Mouse (Mus musculus): ENCODE data around the gene Pfkfb4. TPM values are rescaled to one million over a fixed set of nuclear protein-coding genes. Genes with fewer than 3 reads are reported as not detected.

The Pfkfb4 gene
- polyA plus RNA-seq, 1 experiment from 2014 or later, result 7.4 TPM

- Histone ChIP-seq H3K4me1 (replicated peaks; ENCODE audit: control insufficient read depth, insufficient read depth, low read length) (peaks cover 13% of the 10 kb centered on the region; the same call in 1 of the 2 replicates), H3K36me3 (ENCODE audit: control insufficient read depth, insufficient read depth, low read length) (no peaks in the 10 kb centered on the region), H3K4me3 (ENCODE audit: low read depth, low read length) (no peak overlapping the region), H3K9ac (ENCODE audit: low read depth, low read length) (0 out of 2 replicates have a peak overlapping the region, but pooled peaks have one; percentile 7), H3K27ac (ENCODE audit: low read depth, low read length) (no peak overlapping the region), H3K27me3 (replicated peaks; ENCODE audit: control insufficient read depth, insufficient read depth, low read length) (no peaks in the 10 kb centered on the region), H3K4me2 (no peak overlapping the region), H3K9me3 (ENCODE audit: control insufficient read depth, low read length) (no peaks in the 10 kb centered on the region)
- 65% methylated on average over 4 of the region's 4 CpGs for WGBS
- no peak for DNase-seq (ENCODE audit: low spot score)
- ATAC-seq (replicated peaks; ENCODE audit: low FRiP score), result no peak
Measured at GRCm38 (mm10) chr9:109021428-109021827, 29.9 kb downstream of the Pfkfb4 start.

GRCm38 (mm10) chr9:109022866-109023685 lies 31.5 kb downstream of the Pfkfb4 start:
- Histone ChIP-seq H3K27me3 (replicated peaks; ENCODE audit: control insufficient read depth, insufficient read depth, low read length) (no peaks in the 10 kb centered on the region), H3K27ac (ENCODE audit: low read depth, low read length) (no peak overlapping the region), H3K36me3 (ENCODE audit: control insufficient read depth, insufficient read depth, low read length) (no peaks in the 10 kb centered on the region), H3K4me1 (replicated peaks; ENCODE audit: control insufficient read depth, insufficient read depth, low read length) (0 out of 2 replicates have a peak, but pooled peaks cover 3% of the 10 kb centered on the region), H3K9ac (ENCODE audit: low read depth, low read length) (no peak overlapping the region), H3K4me3 (ENCODE audit: low read depth, low read length) (no peak overlapping the region), H3K4me2 (no peak overlapping the region), H3K9me3 (ENCODE audit: control insufficient read depth, low read length) (no peaks in the 10 kb centered on the region)
- 80% methylated on average over 17 of the region's 17 CpGs for WGBS
- DNase-seq (ENCODE audit: low spot score), result no peak
- no peak for ATAC-seq (replicated peaks; ENCODE audit: low FRiP score)

GRCm38 (mm10) chr9:109027521-109027920 lies 35.9 kb downstream of the Pfkfb4 start:
- ATAC-seq (replicated peaks; ENCODE audit: low FRiP score), result no peak
- Histone ChIP-seq H3K9me3 (ENCODE audit: control insufficient read depth, low read length) (no peaks in the 10 kb centered on the region), H3K27me3 (replicated peaks; ENCODE audit: control insufficient read depth, insufficient read depth, low read length) (no peaks in the 10 kb centered on the region), H3K4me3 (ENCODE audit: low read depth, low read length) (no peak overlapping the region), H3K36me3 (ENCODE audit: control insufficient read depth, insufficient read depth, low read length) (no peaks in the 10 kb centered on the region), H3K4me2 (no peak overlapping the region), H3K9ac (ENCODE audit: low read depth, low read length) (no peak overlapping the region), H3K4me1 (replicated peaks; ENCODE audit: control insufficient read depth, insufficient read depth, low read length) (peaks cover 3% of the 10 kb centered on the region; the same call in 1 of the 2 replicates), H3K27ac (ENCODE audit: low read depth, low read length) (no peak overlapping the region)
- 79% methylated on average over 8 of the region's 8 CpGs for WGBS
- DNase-seq (ENCODE audit: low spot score), result no peak

- no peak for ATAC-seq (replicated peaks; ENCODE audit: low FRiP score)
- DNase-seq (ENCODE audit: low spot score), result no peak
- H3K36me3 ChIP-seq (ENCODE audit: control insufficient read depth, insufficient read depth, low read length), result no peaks in the 10 kb centered on the region
- H3K27me3 ChIP-seq (replicated peaks; ENCODE audit: control insufficient read depth, insufficient read depth, low read length), result no peaks in the 10 kb centered on the region
- no peak overlapping the region for H3K9ac ChIP-seq (ENCODE audit: low read depth, low read length)
- WGBS, result 79% methylated on average over 3 of the region's 3 CpGs
- no peaks in the 10 kb centered on the region; the same call in 1 of the 2 replicates for H3K4me1 ChIP-seq (replicated peaks; ENCODE audit: control insufficient read depth, insufficient read depth, low read length)
- no peaks in the 10 kb centered on the region for H3K9me3 ChIP-seq (ENCODE audit: control insufficient read depth, low read length)
- H3K4me3 ChIP-seq (ENCODE audit: low read depth, low read length), result no peak overlapping the region
- H3K4me2 ChIP-seq, result no peak overlapping the region
- H3K27ac ChIP-seq (ENCODE audit: low read depth, low read length), result no peak overlapping the region
Measured at GRCm38 (mm10) chr9:109028421-109028820, 36.8 kb downstream of the Pfkfb4 start.

GRCm38 (mm10) chr9:109028919-109029318 lies 37.3 kb downstream of the Pfkfb4 start:
- ATAC-seq (replicated peaks; ENCODE audit: low FRiP score) (no peak), DNase-seq (ENCODE audit: low spot score) (no peak)
- Histone ChIP-seq H3K4me2 (no peak overlapping the region), H3K4me1 (replicated peaks; ENCODE audit: control insufficient read depth, insufficient read depth, low read length) (no peaks in the 10 kb centered on the region; the same call in 1 of the 2 replicates), H3K9ac (ENCODE audit: low read depth, low read length) (no peak overlapping the region), H3K36me3 (ENCODE audit: control insufficient read depth, insufficient read depth, low read length) (no peaks in the 10 kb centered on the region), H3K27ac (ENCODE audit: low read depth, low read length) (no peak overlapping the region), H3K4me3 (ENCODE audit: low read depth, low read length) (no peak overlapping the region), H3K27me3 (replicated peaks; ENCODE audit: control insufficient read depth, insufficient read depth, low read length) (no peaks in the 10 kb centered on the region), H3K9me3 (ENCODE audit: control insufficient read depth, low read length) (no peaks in the 10 kb centered on the region)
- WGBS, result 79% methylated on average over 5 of the region's 5 CpGs

- no peak overlapping the region for H3K27ac ChIP-seq (ENCODE audit: low read depth, low read length)
- no peaks in the 10 kb centered on the region; the same call in 1 of the 2 replicates for H3K4me1 ChIP-seq (replicated peaks; ENCODE audit: control insufficient read depth, insufficient read depth, low read length)
- WGBS, result 76% methylated on average over 3 of the region's 3 CpGs
- no peaks in the 10 kb centered on the region for H3K36me3 ChIP-seq (ENCODE audit: control insufficient read depth, insufficient read depth, low read length)
- H3K4me2 ChIP-seq, result no peak overlapping the region
- no peaks in the 10 kb centered on the region for H3K27me3 ChIP-seq (replicated peaks; ENCODE audit: control insufficient read depth, insufficient read depth, low read length)
- DNase-seq (ENCODE audit: low spot score) (no peak), ATAC-seq (replicated peaks; ENCODE audit: low FRiP score) (no peak)
- no peaks in the 10 kb centered on the region for H3K9me3 ChIP-seq (ENCODE audit: control insufficient read depth, low read length)
- H3K4me3 ChIP-seq (ENCODE audit: low read depth, low read length), result no peak overlapping the region
- H3K9ac ChIP-seq (ENCODE audit: low read depth, low read length), result no peak overlapping the region
Measured at GRCm38 (mm10) chr9:109030312-109030711, 38.7 kb downstream of the Pfkfb4 start.

GRCm38 (mm10) chr9:109031001-109031400 lies 39.4 kb downstream of the Pfkfb4 start:
- no peaks in the 10 kb centered on the region for H3K27me3 ChIP-seq (replicated peaks; ENCODE audit: control insufficient read depth, insufficient read depth, low read length)
- H3K4me3 ChIP-seq (ENCODE audit: low read depth, low read length), result no peak overlapping the region
- no peaks in the 10 kb centered on the region for H3K9me3 ChIP-seq (ENCODE audit: control insufficient read depth, low read length)
- no peak overlapping the region for H3K27ac ChIP-seq (ENCODE audit: low read depth, low read length)
- WGBS, result 84% methylated on average over 7 of the region's 7 CpGs
- no peak for ATAC-seq (replicated peaks; ENCODE audit: low FRiP score)
- no peaks in the 10 kb centered on the region for H3K36me3 ChIP-seq (ENCODE audit: control insufficient read depth, insufficient read depth, low read length)
- no peak for DNase-seq (ENCODE audit: low spot score)
- H3K4me1 ChIP-seq (replicated peaks; ENCODE audit: control insufficient read depth, insufficient read depth, low read length), result no peaks in the 10 kb centered on the region; the same call in 1 of the 2 replicates
- no peak overlapping the region for H3K9ac ChIP-seq (ENCODE audit: low read depth, low read length)
- H3K4me2 ChIP-seq, result no peak overlapping the region

- Histone ChIP-seq H3K4me1 (replicated peaks; ENCODE audit: control insufficient read depth, insufficient read depth, low read length) (no peaks in the 10 kb centered on the region; the same call in 1 of the 2 replicates), H3K27me3 (replicated peaks; ENCODE audit: control insufficient read depth, insufficient read depth, low read length) (no peaks in the 10 kb centered on the region), H3K9me3 (ENCODE audit: control insufficient read depth, low read length) (no peaks in the 10 kb centered on the region), H3K9ac (ENCODE audit: low read depth, low read length) (no peak overlapping the region), H3K4me2 (no peak overlapping the region), H3K36me3 (ENCODE audit: control insufficient read depth, insufficient read depth, low read length) (no peaks in the 10 kb centered on the region), H3K4me3 (ENCODE audit: low read depth, low read length) (no peak overlapping the region), H3K27ac (ENCODE audit: low read depth, low read length) (no peak overlapping the region)
- ATAC-seq (replicated peaks; ENCODE audit: low FRiP score) (no peak), DNase-seq (ENCODE audit: low spot score) (no peak)
- WGBS, result 82% methylated on average over 8 of the region's 8 CpGs
Measured at GRCm38 (mm10) chr9:109031686-109032085, 40.1 kb downstream of the Pfkfb4 start.

GRCm38 (mm10) chr9:109032435-109032834 lies 40.9 kb downstream of the Pfkfb4 start:
- 65% methylated on average over 6 of the region's 6 CpGs for WGBS
- ATAC-seq (replicated peaks; ENCODE audit: low FRiP score), result peak; percentile 71; the same call in 1 of the 2 replicates

More at GRCm38 (mm10) chr9:109032435-109032834, 40.9 kb downstream of the Pfkfb4 start:
- no peak overlapping the region for H3K4me3 ChIP-seq (ENCODE audit: low read depth, low read length)
- no peaks in the 10 kb centered on the region for H3K27me3 ChIP-seq (replicated peaks; ENCODE audit: control insufficient read depth, insufficient read depth, low read length)
- no peak overlapping the region for H3K4me2 ChIP-seq
- DNase-seq (ENCODE audit: low spot score), result no peak
- no peaks in the 10 kb centered on the region for H3K9me3 ChIP-seq (ENCODE audit: control insufficient read depth, low read length)
- no peak overlapping the region for H3K27ac ChIP-seq (ENCODE audit: low read depth, low read length)
- no peaks in the 10 kb centered on the region for H3K36me3 ChIP-seq (ENCODE audit: control insufficient read depth, insufficient read depth, low read length)
- H3K9ac ChIP-seq (ENCODE audit: low read depth, low read length), result no peak overlapping the region
- no peaks in the 10 kb centered on the region; the same call in 1 of the 2 replicates for H3K4me1 ChIP-seq (replicated peaks; ENCODE audit: control insufficient read depth, insufficient read depth, low read length)
